Mouse (Mus musculus) CH12.LX (cell line): ENCODE results near the gene Sgf29. TPM values are rescaled to one million over a fixed set of nuclear protein-coding genes. Genes with fewer than 3 reads are reported as not detected.

ENCODE experiments used
- DNase-seq: peaks from one replicate; pipeline ENCODE4 v3.0.0-alpha.2; 2013; ENCODE audit errors: extremely low read depth
- H3K27ac ChIP-seq: 2 replicates; pipeline ENCODE4 v1.5.1; 2012; ENCODE audit warnings: low read depth, mild to moderate bottlenecking, control low read depth, moderate library complexity; ENCODE audit not compliant: insufficient read depth
- H3K27me3 ChIP-seq: replicated peaks from 2 replicates; pipeline ENCODE3; 2012; ENCODE audit warnings: inconsistent platforms
- H3K36me3 ChIP-seq, 2 experiments: replicated peaks in 1 of 2; 2 replicates each; pipeline versions ENCODE3 to v1.6.1; 2012; ENCODE audit warnings: inconsistent platforms in 1 of 2, low read length in 1 of 2, mild to moderate bottlenecking in 1 of 2, mixed read lengths in 1 of 2, moderate library complexity in 1 of 2; ENCODE audit not compliant: control insufficient read depth in 1 of 2, insufficient read depth in 1 of 2
- H3K4me1 ChIP-seq, 2 experiments: 2 replicates each; pipeline ENCODE4 v1.6.1; 2012; ENCODE audit warnings: inconsistent platforms in 1 of 2, moderate library complexity in 1 of 2; ENCODE audit not compliant: insufficient read depth in 2 of 2, control insufficient read depth in 1 of 2
- H3K4me2 ChIP-seq: 2 replicates; pipeline ENCODE4 v1.6.1; 2012; ENCODE audit warnings: low read depth, mild to moderate bottlenecking, control low read depth; ENCODE audit not compliant: poor library complexity, insufficient read depth, severe bottlenecking
- H3K4me3 ChIP-seq, 3 experiments: fragments of 150-350 bp in 1 of 3; sonication (generic) in 1 of 3; replicated peaks in 1 of 3; 2 replicates each; pipeline versions ENCODE3 to v1.5.1; 2011 to 2012; ENCODE audit warnings: low read depth in 2 of 3, low read length in 2 of 3, mild to moderate bottlenecking in 2 of 3, moderate library complexity in 2 of 3, control low read depth in 1 of 3, improper control_type of control experiment in 1 of 3, inconsistent platforms in 1 of 3, mixed read lengths in 1 of 3; ENCODE audit not compliant: poor library complexity in 1 of 3
- H3K79me2 ChIP-seq: replicated peaks from 2 replicates; pipeline ENCODE4 v1.6.1; 2012; ENCODE audit warnings: mild to moderate bottlenecking, moderate library complexity; ENCODE audit not compliant: control insufficient read depth, poor library complexity, insufficient read depth, severe bottlenecking; ENCODE audit errors: extremely low read depth
- H3K9ac ChIP-seq: 2 replicates; pipeline ENCODE4 v1.6.1; 2012; ENCODE audit warnings: low read depth, mild to moderate bottlenecking, control low read depth, moderate library complexity; ENCODE audit not compliant: insufficient read depth
- H3K9me3 ChIP-seq: replicated peaks from 2 replicates; pipeline ENCODE3; 2012; ENCODE audit warnings: low read length, inconsistent platforms, mixed read lengths
- BHLHE40 ChIP-seq: IDR thresholded peaks from 2 replicates; pipeline ENCODE4 v1.6.1; 2011; ENCODE audit warnings: mild to moderate bottlenecking, low read depth, low read length, improper control_type of control experiment
- CHD1 ChIP-seq: IDR thresholded peaks from 2 replicates; pipeline ENCODE4 v1.6.1; 2012; ENCODE audit warnings: low read depth, low read length, improper control_type of control experiment, inconsistent platforms
- CHD2 ChIP-seq: IDR thresholded peaks from 2 replicates; pipeline ENCODE4 v1.6.1; 2011; ENCODE audit warnings: low read length, improper control_type of control experiment
- CTCF ChIP-seq, 2 experiments: IDR thresholded peaks in 1 of 2; conservative IDR thresholded peaks in 1 of 2; 2 replicates each; pipeline ENCODE4 v1.5.1; 2011 to 2012; ENCODE audit warnings: low read depth in 2 of 2, low read length in 2 of 2, improper control_type of control experiment in 1 of 2, inconsistent platforms in 1 of 2, mild to moderate bottlenecking in 1 of 2, moderate library complexity in 1 of 2
- E2F4 ChIP-seq: IDR thresholded peaks from 2 replicates; pipeline ENCODE4 v1.6.1; 2011; ENCODE audit warnings: low read depth, low read length, improper control_type of control experiment; ENCODE audit not compliant: insufficient replicate concordance
- ELF1 ChIP-seq: IDR thresholded peaks from 2 replicates; pipeline ENCODE4 v1.6.1; 2014; ENCODE audit warnings: low read depth, mild to moderate bottlenecking, inconsistent platforms, low read length, improper control_type of control experiment
- EP300 ChIP-seq: IDR thresholded peaks from 2 replicates; pipeline ENCODE4 v1.6.1; 2011; ENCODE audit warnings: low read length, improper control_type of control experiment
- ETS1 ChIP-seq: conservative IDR thresholded peaks from 2 replicates; pipeline ENCODE4 v1.6.1; 2012; ENCODE audit warnings: low read depth, mild to moderate bottlenecking, inconsistent platforms, low read length, improper control_type of control experiment, moderate library complexity
- GABPA ChIP-seq: IDR thresholded peaks from 2 replicates; pipeline ENCODE4 v1.6.1; 2012; ENCODE audit warnings: low read depth, low read length, improper control_type of control experiment, inconsistent platforms; ENCODE audit not compliant: insufficient replicate concordance
- HCFC1 ChIP-seq: IDR thresholded peaks from 2 replicates; pipeline ENCODE4 v1.6.1; 2012; ENCODE audit warnings: low read depth, mild to moderate bottlenecking, inconsistent platforms, low read length, improper control_type of control experiment
- IRF4 ChIP-seq: IDR thresholded peaks from 2 replicates; pipeline ENCODE4 v1.6.1; 2014; ENCODE audit warnings: low read depth, mild to moderate bottlenecking, inconsistent platforms, low read length, improper control_type of control experiment
- JUN ChIP-seq: IDR thresholded peaks from 2 replicates; pipeline ENCODE4 v1.6.1; 2011; ENCODE audit warnings: low read depth, mild to moderate bottlenecking, low read length, improper control_type of control experiment, moderate library complexity; ENCODE audit not compliant: insufficient read depth
- JUND ChIP-seq: conservative IDR thresholded peaks from 2 replicates; pipeline ENCODE4 v1.6.1; 2011; ENCODE audit warnings: low read depth, low read length, improper control_type of control experiment
- KAT2A ChIP-seq: IDR thresholded peaks from 2 replicates; pipeline ENCODE4 v1.6.1; 2012; ENCODE audit warnings: low read length, improper control_type of control experiment, inconsistent platforms; ENCODE audit not compliant: insufficient replicate concordance
- MAFK ChIP-seq: IDR thresholded peaks from 2 replicates; pipeline ENCODE4 v1.6.1; 2011; ENCODE audit warnings: low read length, improper control_type of control experiment; ENCODE audit not compliant: insufficient replicate concordance
- MAX ChIP-seq: IDR thresholded peaks from 2 replicates; pipeline ENCODE4 v1.6.1; 2011; ENCODE audit warnings: low read length, improper control_type of control experiment
- MAZ ChIP-seq: IDR thresholded peaks from 2 replicates; pipeline ENCODE4 v1.6.1; 2012; ENCODE audit warnings: low read depth, mild to moderate bottlenecking, inconsistent platforms, low read length, improper control_type of control experiment, moderate library complexity
- MEF2A ChIP-seq: IDR thresholded peaks from 2 replicates; pipeline ENCODE4 v1.6.1; 2014; ENCODE audit warnings: low read depth, mild to moderate bottlenecking, inconsistent platforms, low read length, improper control_type of control experiment, borderline replicate concordance
- MXI1 ChIP-seq: IDR thresholded peaks from 2 replicates; pipeline ENCODE4 v1.6.1; 2011; ENCODE audit warnings: mild to moderate bottlenecking, low read depth, low read length, improper control_type of control experiment
- MYC ChIP-seq: IDR thresholded peaks from 2 replicates; pipeline ENCODE4 v1.6.1; 2011; ENCODE audit warnings: low read depth, mild to moderate bottlenecking, improper control_type of control experiment, low read length
- NELFE ChIP-seq: IDR thresholded peaks from 2 replicates; pipeline ENCODE4 v1.6.1; 2011; ENCODE audit warnings: low read depth, low read length, improper control_type of control experiment
- NRF1 ChIP-seq: IDR thresholded peaks from 2 replicates; pipeline ENCODE4 v1.6.1; 2014; ENCODE audit warnings: low read depth, mild to moderate bottlenecking, inconsistent platforms, low read length, improper control_type of control experiment, moderate library complexity
- PAX5 ChIP-seq: IDR thresholded peaks from 2 replicates; pipeline ENCODE4 v1.6.1; 2012; ENCODE audit warnings: low read length, inconsistent platforms, mixed read lengths
- POLR2A ChIP-seq: IDR thresholded peaks from 2 replicates; pipeline ENCODE4 v1.6.1; 2011; ENCODE audit warnings: low read depth, mild to moderate bottlenecking, improper control_type of control experiment, low read length
- POLR2AphosphoS2 ChIP-seq: IDR thresholded peaks from 2 replicates; pipeline ENCODE4 v1.6.1; 2011; ENCODE audit warnings: low read depth, low read length, improper control_type of control experiment
- RAD21 ChIP-seq: IDR thresholded peaks from 2 replicates; pipeline ENCODE4 v1.6.1; 2011; ENCODE audit warnings: low read depth, mild to moderate bottlenecking, low read length, improper control_type of control experiment, moderate library complexity
- RCOR1 ChIP-seq: conservative IDR thresholded peaks from 2 replicates; pipeline ENCODE4 v1.6.1; 2012; ENCODE audit warnings: low read depth, mild to moderate bottlenecking, inconsistent platforms, low read length, improper control_type of control experiment
- SIN3A ChIP-seq: IDR thresholded peaks from 2 replicates; pipeline ENCODE4 v1.6.1; 2012; ENCODE audit warnings: low read length, improper control_type of control experiment, inconsistent platforms
- SMC3 ChIP-seq: IDR thresholded peaks from 2 replicates; pipeline ENCODE4 v1.6.1; 2011; ENCODE audit warnings: low read depth, low read length, improper control_type of control experiment
- TBP ChIP-seq: conservative IDR thresholded peaks from 2 replicates; pipeline ENCODE4 v1.6.1; 2011; ENCODE audit warnings: low read depth, low read length, improper control_type of control experiment
- TCF12 ChIP-seq: IDR thresholded peaks from 2 replicates; pipeline ENCODE4 v1.6.1; 2014; ENCODE audit warnings: low read depth, mild to moderate bottlenecking, inconsistent platforms, low read length, improper control_type of control experiment
- UBTF ChIP-seq: IDR thresholded peaks from 2 replicates; pipeline ENCODE4 v1.6.1; 2012; ENCODE audit warnings: low read depth, mild to moderate bottlenecking, inconsistent platforms, low read length, improper control_type of control experiment, moderate library complexity
- USF1 ChIP-seq: IDR thresholded peaks from 2 replicates; pipeline ENCODE4 v1.6.1; 2014; ENCODE audit warnings: low read depth, mild to moderate bottlenecking, inconsistent platforms, low read length, improper control_type of control experiment
- USF2 ChIP-seq: conservative IDR thresholded peaks from 2 replicates; pipeline ENCODE4 v1.6.1; 2011; ENCODE audit warnings: low read depth, low read length, improper control_type of control experiment
- ZC3H11A ChIP-seq: IDR thresholded peaks from 2 replicates; pipeline ENCODE4 v1.6.1; 2012; ENCODE audit warnings: low read depth, mild to moderate bottlenecking, inconsistent platforms, low read length, improper control_type of control experiment
- ZKSCAN1 ChIP-seq: IDR thresholded peaks from 2 replicates; pipeline ENCODE4 v1.6.1; 2012; ENCODE audit warnings: low read depth, inconsistent platforms, low read length, improper control_type of control experiment, borderline replicate concordance
- ZMIZ1 ChIP-seq: IDR thresholded peaks from 2 replicates; pipeline ENCODE4 v1.6.1; 2012; ENCODE audit warnings: low read depth, mild to moderate bottlenecking, inconsistent platforms, low read length, improper control_type of control experiment
- ZNF384 ChIP-seq: IDR thresholded peaks from 2 replicates; pipeline ENCODE4 v1.6.1; 2012; ENCODE audit warnings: low read depth, low read length, improper control_type of control experiment, inconsistent platforms
- dilution Hi-C: fragments of 300-500 bp; cut with MboI; formaldehyde crosslinking; loops from 2 replicates; pipeline ENCODE4 v1.14.3; 2020; ENCODE audit warnings: low sequenced_read_pairs; ENCODE audit not compliant: extremely low pct_unique_long_range_greater_than_20kb, extremely low pct_ligation_motif_present
- in situ Hi-C: fragments of 300-500 bp; cut with MboI; formaldehyde crosslinking; loops from 3 replicates; pipeline ENCODE4 v1.14.3; 2019; ENCODE audit warnings: low sequenced_read_pairs, low pct_ligation_motif_present, low pct_unique_long_range_greater_than_20kb, mixed read lengths
- polyA plus RNA-seq: library from polyadenylated mRNA; unstranded; fragments of >175 nt; gene quantifications from 2 replicates; pipeline ENCODE4 v1.2.1, GENCODE M21; 2012; ENCODE audit warnings: low read depth; ENCODE audit not compliant: insufficient read length
- total RNA-seq, 2 experiments: library from RNA; depleted of rRNA; stranded (reverse); fragments of 300-350 nt in 1 of 2; fragments of >200 nt in 1 of 2; gene quantifications; 2 replicates each; pipeline ENCODE4 v1.2.3; 2012 to 2014

Gene Sgf29
- total and polyA plus RNA-seq, 3 experiments = 20.5 to 71.7 (median 55.6) TPM

GRCm38 (mm10) chr7:126645708-126646107 is 3.4 kb upstream of the Sgf29 start:
- peaks cover 2% of the 10 kb centered on the region; the same call in 1 of the 2 replicates for H3K79me2 ChIP-seq
- no peaks in the 10 kb centered on the region for H3K9me3 ChIP-seq
- TF ChIP-seq BHLHE40 = no peak; the same call in 1 of the 2 replicates
- no peak for TF ChIP-seq JUN
- TF ChIP-seq MAZ = no peak
- no peak for TF ChIP-seq POLR2AphosphoS2
- peak; percentile 25; the same call in 1 of the 2 replicates for TF ChIP-seq SIN3A
- peak; percentile 73; the same call in 1 of the 2 replicates for TF ChIP-seq TCF12
- TF ChIP-seq MEF2A = peak; percentile 71; the same call in 1 of the 2 replicates
- peak; percentile 57; the same call in 1 of the 2 replicates for TF ChIP-seq TBP
- TF ChIP-seq ZKSCAN1 = no peak
- TF ChIP-seq IRF4 = peak; percentile 64; the same call in 1 of the 2 replicates
- no peak for TF ChIP-seq NRF1
- peak; percentile 89 for TF ChIP-seq ELF1
- no peak for TF ChIP-seq UBTF
- TF ChIP-seq PAX5 = no peak
- TF ChIP-seq MAX = 0 out of 2 replicates have a peak, but pooled peaks have one; percentile 41
- no peak for TF ChIP-seq ZNF384
- TF ChIP-seq KAT2A = no peak
- no peak for TF ChIP-seq MYC
- no peak for TF ChIP-seq CTCF (conservative IDR thresholded peaks at IDR 0.05 in 1 of 2, IDR thresholded peaks at IDR 0.05 in 1 of 2; ENCODE audit: low read depth in 2 of 2, low read length in 2 of 2)
- TF ChIP-seq SMC3 = no peak
- no peak; the same call in 1 of the 2 replicates for TF ChIP-seq RAD21
- TF ChIP-seq JUND = no peak
- no peak for TF ChIP-seq MAFK
- TF ChIP-seq CHD2 = no peak
- no peak for TF ChIP-seq GABPA
- TF ChIP-seq CHD1 = peak; percentile 28; the same call in 1 of the 2 replicates
- peak; percentile 49 for TF ChIP-seq POLR2A
- TF ChIP-seq ETS1 = peak; percentile 81
- TF ChIP-seq NELFE = peak; percentile 54; the same call in 1 of the 2 replicates
- no peak for TF ChIP-seq ZC3H11A
- no peak for TF ChIP-seq ZMIZ1
- TF ChIP-seq RCOR1 = no peak
- TF ChIP-seq HCFC1 = peak; percentile 74
- no peak; the same call in 1 of the 2 replicates for TF ChIP-seq E2F4
- TF ChIP-seq MXI1 = peak; percentile 39; the same call in 1 of the 2 replicates
- no peak for TF ChIP-seq USF2
- TF ChIP-seq EP300 = no peak; the same call in 1 of the 2 replicates
- TF ChIP-seq USF1 = no peak
- H3K36me3 ChIP-seq = no peaks in the 10 kb centered on the region
- H3K4me2 ChIP-seq = peak overlapping the region; percentile 33
- in situ Hi-C loops (loop anchor here (10.0 kb wide), 1 partner anchor 469 kb away; no protein-coding TSS in a partner anchor), dilution Hi-C loops (no loop called here)
- peak overlapping the region; percentile 79 for H3K27ac ChIP-seq
- peaks cover 13 to 54% of the 10 kb centered on the region in 2 experiments for H3K4me1 ChIP-seq
- peak overlapping the region; percentile 12; the same call in 1 of the 2 replicates for H3K9ac ChIP-seq
- H3K27me3 ChIP-seq = no peaks in the 10 kb centered on the region
- no peak overlapping the region for H3K4me3 ChIP-seq
- peak; percentile 65 for DNase-seq
